Comparison of ENCODE assay signal across 1 mouse cellular context in genomic region chr7:44467811-44468411, GRCm38 (mm10).
TF ChIP-seq lines count a peak whose summit lies in the region.

Gene Josd2, plus strand, starts transcription at chr7:44467980.

TF ChIP-seq in CH12.LX, 34 proteins besides CTCF, POLR2A, EP300 and RAD21 (continued from another document):
- peak; percentile 99 for TF ChIP-seq ELF1 (IDR thresholded peaks at IDR 0.05; ENCODE audit: low read depth, low read length)
- TF ChIP-seq RCOR1 (conservative IDR thresholded peaks at IDR 0.05; ENCODE audit: low read depth, low read length), result no peak
- peak; percentile 77; the same call in 1 of the 2 replicates for TF ChIP-seq MYC (IDR thresholded peaks at IDR 0.05; ENCODE audit: low read depth, low read length)
- no peak for TF ChIP-seq JUN (IDR thresholded peaks at IDR 0.05; ENCODE audit: insufficient read depth, low read depth, low read length)
- peak; percentile 99 for TF ChIP-seq GABPA (IDR thresholded peaks at IDR 0.05; ENCODE audit: insufficient replicate concordance, low read depth, low read length)
- TF ChIP-seq ZKSCAN1 (IDR thresholded peaks at IDR 0.05; ENCODE audit: borderline replicate concordance, low read depth, low read length), result no peak
- TF ChIP-seq MXI1 (IDR thresholded peaks at IDR 0.05; ENCODE audit: low read depth, low read length), result peak; percentile 86
- no peak for TF ChIP-seq JUND (conservative IDR thresholded peaks at IDR 0.05; ENCODE audit: low read depth, low read length)
- no peak for TF ChIP-seq ETS1 (conservative IDR thresholded peaks at IDR 0.05; ENCODE audit: low read depth, low read length)
- no peak for TF ChIP-seq ZNF384 (IDR thresholded peaks at IDR 0.05; ENCODE audit: low read depth, low read length)
- no peak for TF ChIP-seq MAFK (IDR thresholded peaks at IDR 0.05; ENCODE audit: insufficient replicate concordance, low read length)
